Mouse (Mus musculus) mesoderm, embryonic 11.5 days (tissue): ENCODE results near the gene Ifna15.
A peak's percentile ranks its signal among the peaks of the same experiment; 100 is the strongest.
"Not testable (repeated sequence)": the region's sequence is repeated elsewhere in the genome, so short reads cannot be mapped to it uniquely, and the experiment has no call there.

Experiments
- DNase-seq: peaks from one replicate; pipeline ENCODE4 v3.0.0-alpha.2; 2012; ENCODE audit warnings: low read depth, low spot score

Ifna15 gene

GRCm38 (mm10) chr4:88558145-88558544 is at the start of gene Ifna15:
TSS of gene Ifna15 (minus strand) at chr4:88558245.
- not testable (repeated sequence) for DNase-seq

GRCm38 (mm10) chr4:88603276-88603675 is 45.2 kb upstream of the Ifna15 start, which contains the start of gene Ifna12:
TSS of gene Ifna12 (minus strand) at chr4:88603376.
- DNase-seq: no peak

DNA sequence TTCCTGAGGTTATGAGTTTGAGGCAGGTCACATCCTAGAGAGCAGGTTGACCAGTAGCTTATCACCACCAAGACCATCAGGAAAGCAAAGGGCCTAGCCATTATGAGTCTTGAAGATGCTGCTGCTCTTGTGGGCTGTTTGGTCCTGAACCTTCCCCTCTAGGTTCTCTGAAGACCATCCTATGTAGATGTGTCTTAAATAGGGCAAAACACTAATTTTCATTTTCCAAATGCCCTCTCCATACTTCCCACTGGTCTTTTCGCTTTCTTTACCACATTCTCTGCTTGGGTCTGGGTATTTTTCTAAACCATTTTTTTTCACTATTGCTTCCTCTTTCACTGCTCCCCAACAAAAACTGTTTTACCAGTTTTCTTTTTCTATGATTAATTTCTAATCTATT is 34.2 kb upstream of the Ifna15 start, which contains the start of gene Ifna9:
Gene Ifna9, minus strand, starts transcription at position 101 of the 400 bp plus-strand sequence.
- DNase-seq: no peak

GRCm38 (mm10) chr4:88571698-88572097 is 13.7 kb upstream of the Ifna15 start, which contains the start of gene Ifna14:
TSS of gene Ifna14 (minus strand) at chr4:88571798.
- DNase-seq: no peak

- DNase-seq: no peak
Observed at GRCm38 (mm10) chr4:88561791-88562190, 3.7 kb upstream of the Ifna15 start.

DNA sequence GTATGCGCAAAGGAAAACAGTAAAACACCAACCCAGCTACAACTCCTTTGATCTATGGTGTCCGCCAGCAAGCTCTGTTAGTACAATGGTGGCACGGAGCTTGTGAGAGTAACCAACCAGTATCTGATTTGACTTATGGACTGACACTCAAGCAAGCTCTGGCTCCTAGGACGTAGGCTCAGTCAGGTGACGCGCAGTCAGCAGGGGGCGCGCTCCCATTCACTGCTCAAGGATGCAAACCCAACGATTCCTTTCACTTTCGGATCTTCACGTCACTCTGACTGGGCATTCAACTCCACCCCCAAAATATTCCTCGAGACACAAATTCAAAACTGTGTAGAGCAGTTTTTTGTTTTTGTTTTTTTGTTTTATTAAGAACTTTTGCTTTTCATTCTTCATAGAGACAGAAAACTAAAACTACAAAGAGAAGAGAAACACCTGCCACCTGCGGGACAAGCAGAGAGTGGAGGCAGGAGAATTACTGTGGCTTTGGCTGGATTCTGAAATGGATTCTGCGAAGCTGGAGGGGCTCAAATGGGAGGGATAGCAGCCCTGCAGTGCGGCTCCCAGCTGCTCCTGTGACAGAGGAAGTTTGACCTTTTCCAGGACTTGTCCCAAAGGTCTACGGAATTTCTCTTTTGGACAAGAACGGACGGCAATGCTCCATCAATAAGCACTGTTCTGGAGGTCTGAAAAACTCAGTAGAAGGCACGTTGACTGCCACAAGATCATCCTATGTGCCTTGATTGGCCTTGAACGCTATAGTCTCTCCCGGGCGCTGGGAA is 7.7 kb downstream of the Ifna15 start:
- DNase-seq: peak; percentile 76

- no peak for DNase-seq
Observed at GRCm38 (mm10) chr4:88547986-88548385, 10.1 kb downstream of the Ifna15 start.

DNA sequence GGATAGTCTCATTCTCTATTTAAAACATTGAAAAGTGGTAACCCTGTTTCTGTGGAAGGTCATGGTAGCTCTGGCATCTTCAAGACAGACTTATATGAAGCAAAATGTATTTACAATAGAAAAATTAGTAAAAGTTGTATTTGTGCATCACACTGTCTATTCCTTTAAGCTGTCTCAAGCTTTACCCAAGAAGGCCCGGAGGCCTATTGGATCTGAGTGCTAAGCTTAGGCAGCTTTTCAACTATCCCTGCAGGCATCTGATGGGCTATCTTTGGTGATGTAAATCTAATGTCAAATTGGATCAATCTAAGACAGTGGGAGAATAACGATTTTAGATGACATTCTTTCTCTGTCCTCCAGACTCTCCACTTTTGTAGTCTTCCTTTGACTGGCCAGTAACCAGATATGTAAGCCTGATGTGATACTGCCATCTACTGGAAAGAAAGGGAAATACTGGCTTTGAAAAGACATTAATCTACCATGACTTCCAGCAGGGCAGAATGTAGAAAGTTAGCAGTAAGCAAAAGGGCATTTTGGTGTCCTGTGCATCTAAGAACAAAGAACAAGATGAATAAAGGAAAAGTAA is 14.3 kb downstream of the Ifna15 start:
- DNase-seq: peak; percentile 84

- DNase-seq: no peak
Observed at GRCm38 (mm10) chr4:88537328-88537727, 20.7 kb downstream of the Ifna15 start.

DNA sequence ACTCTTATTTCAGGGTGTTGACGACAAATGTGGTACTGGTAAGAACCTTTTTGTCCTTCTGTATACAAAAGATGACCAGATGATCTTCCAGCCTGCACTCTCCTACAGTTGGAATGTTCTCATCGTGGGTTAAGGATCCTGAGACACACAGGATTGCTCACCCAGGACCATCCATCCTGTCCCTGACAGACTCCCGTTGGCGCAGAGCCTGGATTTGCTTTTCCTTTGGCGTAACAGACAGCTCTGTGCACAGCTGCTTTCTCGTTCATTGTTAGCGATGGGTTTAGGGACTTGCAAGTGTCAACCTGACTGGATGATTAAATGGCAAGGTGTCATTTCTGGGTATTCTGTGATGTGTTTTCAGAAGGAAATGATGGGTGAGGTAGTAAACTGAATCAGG is 21.4 kb downstream of the Ifna15 start:
- DNase-seq: peak; percentile 2

DNA sequence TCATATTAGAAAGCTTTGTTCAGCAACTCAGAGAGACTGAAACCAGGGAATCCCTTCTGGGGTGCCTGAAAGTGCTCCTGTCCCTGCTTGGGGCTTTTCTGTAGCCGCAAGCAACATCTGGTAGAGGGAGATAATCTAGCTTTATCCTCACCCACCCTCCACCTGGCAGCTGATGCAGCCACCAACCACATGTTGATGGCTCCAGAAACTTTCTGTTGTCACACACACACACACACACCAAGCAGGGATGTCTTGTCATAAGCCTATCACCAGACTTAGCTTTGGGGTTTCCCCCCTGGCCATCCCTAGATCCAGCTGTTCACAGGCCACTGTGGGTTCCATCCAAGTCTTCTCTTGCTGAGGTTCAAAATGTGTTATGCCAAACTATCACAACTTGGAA is 22.3 kb downstream of the Ifna15 start:
- no peak for DNase-seq

GRCm38 (mm10) chr4:88534903-88535302 is 23.1 kb downstream of the Ifna15 start:
- DNase-seq: no peak

GRCm38 (mm10) chr4:88533499-88533898 is 24.5 kb downstream of the Ifna15 start:
- DNase-seq: no peak

DNA sequence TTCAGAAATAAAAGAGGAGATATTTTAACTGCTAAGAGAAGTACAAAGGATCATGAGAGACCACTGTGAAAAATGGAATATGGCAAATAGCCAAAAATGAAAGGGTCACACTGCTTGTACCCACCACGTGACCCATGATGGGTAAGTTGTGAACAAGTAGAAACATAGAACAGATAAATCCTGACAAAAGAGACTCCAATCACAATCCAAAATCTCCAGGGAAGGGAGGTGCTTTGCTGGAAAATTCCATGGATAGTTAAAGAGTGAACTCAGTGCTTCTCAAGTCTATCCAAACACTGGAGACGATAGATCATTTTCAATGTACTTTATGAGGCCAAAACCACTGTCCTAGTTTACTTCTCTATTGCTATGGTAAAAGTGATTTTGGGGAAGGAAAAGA is 27.2 kb downstream of the Ifna15 start:
- DNase-seq: no peak

DNA sequence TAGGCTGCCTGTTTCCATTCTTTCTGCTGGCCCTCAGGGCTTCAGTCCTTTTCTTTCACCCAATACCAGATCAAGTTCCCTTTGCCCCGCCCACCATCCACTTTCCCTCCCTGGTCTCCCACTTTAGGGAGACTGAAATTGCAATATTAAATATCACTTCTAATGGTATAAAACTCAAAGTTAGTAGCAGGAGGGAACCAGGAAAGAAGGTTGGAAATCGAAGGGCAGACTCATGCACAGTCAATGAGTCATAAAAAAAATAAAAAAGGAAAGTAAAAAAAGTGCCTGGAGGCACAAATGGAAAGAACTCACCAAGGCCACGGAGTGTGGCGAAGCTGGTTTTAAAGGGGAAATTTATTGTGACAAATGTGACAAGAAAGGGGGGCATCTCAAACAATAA is 27.8 kb downstream of the Ifna15 start:
- DNase-seq: no peak

- no peak for DNase-seq
Observed at GRCm38 (mm10) chr4:88526379-88527049, 31.5 kb downstream of the Ifna15 start.

DNA sequence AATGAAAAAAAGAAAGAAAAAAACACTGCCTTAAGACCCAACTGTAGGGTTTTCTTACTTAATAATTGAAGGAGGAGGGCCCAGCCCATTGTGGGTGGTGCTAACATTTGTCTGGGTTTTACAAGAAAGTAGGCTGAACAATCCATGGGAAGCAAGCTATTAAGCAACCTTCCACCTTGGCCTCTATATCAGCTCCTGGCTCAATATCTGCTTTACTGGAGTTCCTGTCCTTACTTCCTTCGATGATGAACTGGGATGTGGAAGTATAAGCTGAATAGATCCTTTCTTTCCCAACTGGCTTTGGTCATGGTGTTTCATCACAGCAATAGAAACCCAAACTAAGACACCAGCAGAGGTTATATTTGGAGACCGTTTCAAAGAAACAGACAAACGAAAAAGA is 32.7 kb downstream of the Ifna15 start:
- DNase-seq: no peak

DNA sequence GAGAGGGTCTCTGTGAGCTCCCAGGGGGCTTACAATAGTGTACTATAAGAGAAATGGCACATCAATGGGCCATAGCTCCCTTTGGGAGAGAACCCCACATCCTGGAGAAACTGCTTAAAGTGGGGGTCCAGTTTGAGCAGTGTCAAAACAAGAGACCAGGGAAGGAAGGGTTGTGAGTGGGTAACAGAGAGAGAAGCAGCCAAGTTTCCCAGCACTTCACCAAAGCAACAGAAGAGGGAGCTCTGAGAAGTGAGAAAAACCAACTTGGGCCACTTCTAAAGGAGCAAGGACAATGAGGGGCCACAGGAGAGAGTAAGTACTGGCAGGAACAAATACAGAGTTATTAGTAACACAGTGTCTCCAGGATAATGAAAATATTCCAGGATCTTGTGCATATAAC is 34.8 kb downstream of the Ifna15 start:
- DNase-seq: peak; percentile 8

DNA sequence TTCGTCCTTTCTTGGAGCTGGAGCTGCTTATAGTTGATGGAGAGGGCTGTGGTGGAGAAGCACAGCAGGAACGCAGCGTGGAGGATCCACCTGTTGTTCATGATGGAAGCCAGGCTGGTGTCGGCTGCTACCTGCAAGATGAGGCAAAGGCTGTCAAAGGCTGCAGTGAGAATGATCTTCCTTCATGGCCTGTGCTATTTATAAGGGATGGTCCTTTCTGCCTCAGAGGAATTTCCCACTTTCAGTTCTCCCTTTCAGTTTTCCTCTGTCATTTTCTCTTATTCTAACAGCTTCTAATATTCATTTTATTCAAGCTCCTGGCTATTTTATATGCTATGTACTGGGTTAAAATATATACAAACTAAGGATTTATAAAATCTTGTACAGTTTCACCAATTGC is 35.4 kb downstream of the Ifna15 start, which contains the start of gene Ifnb1:
Gene Ifnb1, minus strand, starts transcription at position 101 of the 400 bp plus-strand sequence.
- no peak for DNase-seq

DNA sequence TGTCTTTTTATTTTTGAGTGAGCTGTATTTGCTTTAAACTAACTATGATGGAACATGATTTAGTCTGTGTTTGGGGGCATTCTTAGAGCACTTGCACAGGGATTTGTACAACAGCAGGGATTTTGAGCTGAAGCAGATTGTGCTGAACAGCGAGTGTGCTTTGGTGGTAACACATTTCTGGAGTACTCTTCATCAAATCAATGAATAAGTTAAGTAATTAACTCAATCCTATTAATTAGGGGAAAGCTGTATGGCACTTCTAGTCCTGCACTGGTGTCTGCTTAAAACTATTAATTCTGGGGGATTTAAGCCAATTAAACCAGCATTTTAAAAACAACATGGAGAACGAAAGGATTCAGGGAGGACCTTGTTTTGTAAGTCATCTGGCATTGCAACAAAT is 40.1 kb downstream of the Ifna15 start:
- DNase-seq: no peak

- peak; percentile 18 for DNase-seq
Observed at GRCm38 (mm10) chr4:88515711-88516211, 42.3 kb downstream of the Ifna15 start.

DNA sequence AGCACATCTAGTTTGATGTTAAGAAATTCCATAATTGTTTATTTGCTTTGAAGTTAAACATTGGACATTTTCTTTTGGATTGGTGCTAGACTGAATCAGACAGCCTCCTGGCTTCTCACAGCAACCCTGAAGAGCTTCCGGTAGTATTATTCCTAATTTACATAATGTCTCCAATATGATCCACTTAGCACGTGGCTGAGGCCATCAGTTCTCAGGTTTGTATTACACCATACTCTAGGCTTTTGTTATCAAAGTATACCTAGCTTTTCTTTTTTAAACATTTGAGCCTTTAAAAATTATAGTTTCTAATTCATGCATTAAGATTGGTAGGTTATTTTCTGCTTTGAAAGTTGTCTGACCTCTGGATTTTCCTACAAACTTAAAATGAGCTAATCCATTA is 42.8 kb downstream of the Ifna15 start:
- no peak for DNase-seq
